Mouse (Mus musculus) heart, postnatal 0 days (tissue): ENCODE measurements around the gene Txndc11. TPM values are rescaled to one million over a fixed set of nuclear protein-coding genes. Genes with fewer than 3 reads are reported as not detected.

ENCODE experiments used
- ATAC-seq: fragments of 200-750 bp; cut with Nextera tagmentation; 2 replicates; pipeline ENCODE4 v1.8.0; 2017; ENCODE audit warnings: low read depth, moderate number of reproducible peaks, moderate library complexity; ENCODE audit not compliant: insufficient read depth
- DNase-seq: peaks from one replicate; pipeline ENCODE4 v3.0.0-alpha.2; 2016; ENCODE audit warnings: low spot score
- H3K27ac ChIP-seq: fragments of 300-500 bp; sonication (generic); 2 replicates; pipeline ENCODE4 v1.5.1; 2014; ENCODE audit warnings: low read depth, mild to moderate bottlenecking
- H3K27me3 ChIP-seq: fragments of 300-500 bp; sonication (generic); 2 replicates; pipeline ENCODE4 v1.6.1; 2014; ENCODE audit warnings: low read length, mixed read lengths; ENCODE audit not compliant: control insufficient read depth, insufficient read depth
- H3K36me3 ChIP-seq: fragments of 300-500 bp; sonication (generic); replicated peaks from 2 replicates; pipeline ENCODE4 v1.6.1; 2014; ENCODE audit warnings: low read length, mixed read lengths; ENCODE audit not compliant: control insufficient read depth, insufficient read depth
- H3K4me1 ChIP-seq: fragments of 300-500 bp; sonication (generic); 2 replicates; pipeline ENCODE4 v1.6.1; 2014; ENCODE audit warnings: antibody characterized with exemption; ENCODE audit not compliant: control insufficient read depth, insufficient read depth
- H3K4me2 ChIP-seq: fragments of 300-500 bp; sonication (generic); 2 replicates; pipeline ENCODE4 v1.6.1; 2014; ENCODE audit warnings: low read depth, mild to moderate bottlenecking, low read length, moderate library complexity
- H3K4me3 ChIP-seq: fragments of 300-500 bp; sonication (generic); 2 replicates; pipeline ENCODE4 v1.5.1; 2014; ENCODE audit warnings: low read depth, low read length
- H3K9ac ChIP-seq: fragments of 300-500 bp; sonication (generic); replicated peaks from 2 replicates; pipeline ENCODE4 v1.6.1; 2014; ENCODE audit warnings: low read depth, low read length, mixed read lengths
- H3K9me3 ChIP-seq: fragments of 300-500 bp; sonication (generic); replicated peaks from 2 replicates; pipeline ENCODE4 v1.6.1; 2016; ENCODE audit warnings: low read length; ENCODE audit not compliant: control insufficient read depth
- CTCF ChIP-seq: IDR thresholded peaks from 2 replicates; pipeline ENCODE4 v1.5.1; 2016; ENCODE audit warnings: antibody characterized with exemption, control low read depth, low read depth
- EP300 ChIP-seq: IDR thresholded peaks from 2 replicates; pipeline ENCODE4 v1.6.1; 2016; ENCODE audit warnings: antibody characterized with exemption, low read depth
- WGBS: fragments of 180-500 bp; shearing (Covaris S2); extraction: QIAGEN DNeasy Blood & Tissue Kit; methylation state at CpG from one replicate; pipeline ENCODE4 v1.1.7; 2014; 5-methylcytosine and 5-hydroxymethylcytosine counted together
- polyA plus RNA-seq: library from polyadenylated mRNA; unstranded; fragments of >200 nt; fragmentation: Nextera tagmentation; extraction: Ambion mirVana; gene quantifications from 2 replicates; pipeline ENCODE4 v1.2.1, GENCODE M21; 2015
- total RNA-seq: library from RNA; depleted of rRNA; stranded (reverse); fragments of >200 nt; gene quantifications from 2 replicates; pipeline ENCODE4 v1.2.3, GENCODE M21; 2014; ENCODE audit warnings: low replicate concordance; rRNA removed

The Txndc11 gene
- total RNA-seq (35.6 and 55.2 TPM in 2 replicates), polyA plus RNA-seq (20.1 and 24.3 TPM in 2 replicates)

DNA sequence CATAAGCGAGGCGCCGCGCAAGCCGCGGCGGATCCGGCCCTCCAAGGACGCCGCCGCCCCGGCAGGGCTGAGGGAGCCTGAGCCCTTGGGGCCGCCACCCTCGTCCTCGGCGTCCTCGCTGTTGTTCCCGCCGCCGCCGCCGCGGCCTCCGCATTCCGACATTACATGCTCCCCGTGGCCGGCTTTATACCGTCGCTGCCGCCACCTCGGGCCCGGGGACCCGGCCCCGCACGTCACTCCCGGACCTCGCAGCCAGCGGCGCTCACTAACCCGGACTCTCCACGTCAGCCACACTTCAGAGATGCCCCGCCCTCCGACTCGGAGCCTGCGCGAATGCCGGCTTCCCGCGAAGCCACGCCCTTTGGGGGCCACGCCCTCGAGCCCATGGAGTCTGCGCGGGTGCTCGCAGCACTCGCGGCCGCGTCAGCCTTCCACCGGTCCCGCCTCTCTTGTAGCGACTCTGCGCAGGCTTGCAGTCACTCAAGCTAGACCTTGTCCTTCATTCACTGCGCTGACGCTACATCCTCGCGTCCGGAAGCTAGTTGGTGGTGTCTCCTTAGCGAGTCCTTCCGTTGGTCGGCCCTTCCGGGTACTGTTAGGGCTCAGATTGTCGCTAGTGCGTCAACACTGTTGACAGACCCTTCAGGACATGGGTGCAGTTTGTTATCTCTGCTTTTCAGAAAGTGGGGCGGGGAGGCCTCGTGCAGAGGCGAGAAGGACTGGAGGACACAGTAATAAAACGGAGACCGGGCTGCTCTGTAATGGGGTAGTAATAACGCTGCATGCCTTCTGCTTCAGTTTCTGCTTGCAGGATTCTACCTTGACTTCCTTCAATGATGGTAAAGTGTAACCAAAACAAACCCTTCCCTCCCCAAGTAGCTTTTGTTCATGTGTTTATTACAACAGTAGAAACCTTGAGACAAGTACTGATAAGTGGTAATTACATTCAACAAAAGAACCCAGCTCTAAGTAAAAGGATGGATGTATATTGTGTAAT is at the start of gene Txndc11:
TSS of gene Txndc11 (minus strand) at position 303 of the 997 bp plus-strand sequence.
- Histone ChIP-seq H3K4me3 (peak within 1 kb of the TSS; percentile 87), H3K27me3 (no peaks in the 10 kb centered on the region), H3K4me2 (peak within 1 kb of the TSS; percentile 70), H3K27ac (peak within 1 kb of the TSS; percentile 96), H3K9me3 (no peaks in the 10 kb centered on the region), H3K9ac (peak within 1 kb of the TSS; percentile 93), H3K4me1 (peaks cover 20% of the 10 kb centered on the region), H3K36me3 (peaks cover 32% of the 10 kb centered on the region)
- DNase-seq = peak; percentile 98
- ATAC-seq = peak; percentile 98
- 0% methylated on average over 64 of the region's 80 CpGs for whole genome bisulfite sequencing
- TF ChIP-seq CTCF = no peak
- TF ChIP-seq EP300 = no peak; the same call in 1 of the 2 replicates

DNA sequence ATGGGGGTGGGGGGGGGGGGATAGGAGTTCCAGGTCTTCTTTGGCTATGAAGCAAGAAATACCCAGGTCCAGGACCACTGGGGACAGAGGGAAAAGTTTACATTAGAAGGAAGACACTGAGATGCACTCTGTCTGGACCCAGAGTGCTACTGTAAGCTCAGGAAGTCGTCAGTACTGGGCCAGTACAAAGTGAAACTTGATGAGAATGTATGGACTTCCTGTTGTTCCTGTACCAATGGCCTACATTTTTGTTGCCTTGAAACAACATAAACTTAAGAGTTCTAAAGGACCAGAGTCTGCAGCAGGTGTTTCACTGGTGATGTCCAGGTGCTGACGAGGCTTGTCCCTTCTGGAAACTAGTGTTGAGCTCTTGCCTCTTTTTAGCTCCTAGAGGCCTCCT is 43.0 kb upstream of the Txndc11 start:
- no peak overlapping the region for H3K9ac ChIP-seq
- H3K27ac ChIP-seq = no peak overlapping the region
- H3K4me1 ChIP-seq = peaks cover 7% of the 10 kb centered on the region
- no peaks in the 10 kb centered on the region for H3K9me3 ChIP-seq
- no peak overlapping the region for H3K4me2 ChIP-seq
- H3K27me3 ChIP-seq = no peaks in the 10 kb centered on the region
- TF ChIP-seq CTCF (no peak), EP300 (no peak)
- H3K36me3 ChIP-seq = no peaks in the 10 kb centered on the region
- 57% methylated on average over 2 of the region's 2 CpGs for WGBS
- no peak for ATAC-seq
- DNase-seq = no peak
- H3K4me3 ChIP-seq = no peak overlapping the region

DNA sequence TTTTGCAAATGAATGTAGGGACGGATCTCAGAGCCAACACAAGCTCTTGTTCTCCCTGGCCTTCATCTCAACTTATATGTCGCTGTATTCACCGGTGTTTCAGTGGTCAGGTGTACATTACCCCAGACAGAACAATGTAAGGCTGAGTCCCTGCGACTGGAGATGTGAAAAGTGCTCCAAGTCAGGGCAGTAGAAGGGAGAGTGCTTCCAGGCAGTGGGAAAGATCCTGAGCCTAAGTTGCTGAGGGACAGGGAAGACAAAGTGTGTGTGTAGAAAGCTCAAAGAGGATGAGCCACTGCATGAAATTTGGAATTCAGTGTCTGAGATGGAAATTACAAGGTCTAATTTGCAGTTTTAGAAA is 42.4 kb upstream of the Txndc11 start:
- Histone ChIP-seq H3K4me1 (peaks cover 7% of the 10 kb centered on the region), H3K9me3 (no peaks in the 10 kb centered on the region), H3K27ac (peak overlapping the region; percentile 92), H3K9ac (peak overlapping the region; percentile 92), H3K4me2 (peak overlapping the region; percentile 88), H3K4me3 (peak overlapping the region; percentile 95), H3K27me3 (no peaks in the 10 kb centered on the region), H3K36me3 (no peaks in the 10 kb centered on the region)
- TF ChIP-seq CTCF (no peak), EP300 (no peak)
- ATAC-seq (no peak), DNase-seq (no peak)
- WGBS = 4% methylated on average over 4 of the region's 4 CpGs

DNA sequence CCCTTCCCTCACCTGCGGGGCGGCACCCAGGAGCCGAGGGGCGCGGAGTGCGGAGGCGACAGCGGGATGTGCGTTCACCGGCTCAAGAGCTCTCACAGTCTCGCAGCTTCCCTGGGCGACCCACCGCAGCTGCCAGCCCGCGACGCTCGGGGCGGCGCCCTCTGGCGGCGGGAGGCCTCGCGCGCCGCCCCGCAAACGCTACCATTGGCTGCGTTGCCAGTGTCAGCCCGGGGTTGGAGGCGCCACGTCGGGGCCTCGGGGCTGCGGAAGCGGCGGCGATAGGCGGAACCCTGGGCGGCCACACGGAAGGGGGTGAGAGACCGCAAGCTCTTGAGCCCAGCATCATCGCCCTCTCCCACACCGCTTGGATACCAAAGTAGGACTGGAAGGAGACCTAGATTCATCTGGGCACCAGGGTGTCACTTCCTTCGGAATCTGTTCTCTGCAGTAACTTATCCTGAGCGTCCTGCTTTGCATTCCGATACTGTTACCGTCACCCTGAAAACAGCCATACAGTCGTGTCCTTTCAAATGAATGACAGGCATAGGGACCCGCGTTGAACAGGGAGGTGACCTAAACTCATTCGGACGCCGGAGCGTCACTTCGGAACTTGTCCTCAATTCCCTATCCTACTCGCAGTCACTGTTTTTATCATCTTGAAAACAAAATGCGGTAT is 41.9 kb upstream of the Txndc11 start, which contains the start of gene Zc3h7a:
TSS of gene Zc3h7a (minus strand) at position 186 of the 676 bp plus-strand sequence.
- H3K4me2 ChIP-seq = peak within 1 kb of the TSS; percentile 88
- WGBS = under 1% methylated on average over 52 of the region's 57 CpGs

DNA sequence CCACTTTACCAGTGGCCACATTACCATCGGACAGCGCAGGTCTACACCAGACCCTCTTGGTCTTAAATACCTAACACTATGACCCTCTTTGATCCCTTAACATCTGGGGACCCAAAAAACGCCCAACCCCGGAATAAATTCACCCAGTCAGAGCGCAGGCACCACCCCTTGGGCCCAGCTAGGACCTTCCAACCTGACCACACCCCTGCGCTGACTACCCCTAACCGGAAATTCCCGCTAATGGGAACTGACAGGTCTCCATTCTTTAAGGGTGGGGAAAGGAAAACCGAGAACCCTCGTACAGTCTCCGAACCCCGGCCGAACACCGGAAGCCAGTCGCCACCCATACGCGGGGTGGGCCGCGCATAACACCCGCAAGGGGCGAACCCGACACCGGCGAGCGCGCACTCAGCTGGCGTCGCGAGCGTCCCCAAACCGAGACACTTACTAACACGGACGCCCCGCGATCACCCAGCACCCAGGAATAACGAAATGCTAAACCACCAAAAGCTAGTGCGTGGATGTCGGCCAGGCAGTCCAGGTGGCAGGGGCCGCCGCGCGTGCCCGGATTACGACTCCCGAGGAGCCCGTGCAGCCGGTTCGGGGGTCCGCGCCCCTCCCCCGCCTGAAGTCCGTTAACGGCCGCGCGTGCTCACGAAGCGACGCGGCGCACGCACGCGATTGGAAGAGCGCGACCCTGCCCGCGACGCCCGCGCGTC is 41.2 kb upstream of the Txndc11 start:
- WGBS = under 1% methylated on average over 72 of the region's 72 CpGs

More for the DNA sequence above, 41.9 kb upstream of the Txndc11 start, which contains the start of gene Zc3h7a:
- Histone ChIP-seq H3K27me3 (no peaks in the 10 kb centered on the region), H3K9ac (peak within 1 kb of the TSS; percentile 92), H3K4me1 (peaks cover 7% of the 10 kb centered on the region), H3K9me3 (no peaks in the 10 kb centered on the region), H3K36me3 (no peaks in the 10 kb centered on the region), H3K27ac (peak within 1 kb of the TSS; percentile 92), H3K4me3 (peak within 1 kb of the TSS; percentile 95)
- peak; percentile 91 for ATAC-seq
- DNase-seq = peak; percentile 89
- TF ChIP-seq EP300 (no peak), CTCF (peak; percentile 55)

More for the DNA sequence above, 41.2 kb upstream of the Txndc11 start:
- H3K36me3 ChIP-seq = no peaks in the 10 kb centered on the region
- peak overlapping the region; percentile 92 for H3K27ac ChIP-seq
- H3K9ac ChIP-seq = peak overlapping the region; percentile 92
- H3K4me2 ChIP-seq = peak overlapping the region; percentile 88
- peak overlapping the region; percentile 95 for H3K4me3 ChIP-seq
- ATAC-seq (peak; percentile 69), DNase-seq (peak; percentile 66)
- no peaks in the 10 kb centered on the region for H3K9me3 ChIP-seq
- H3K4me1 ChIP-seq = peaks cover 7% of the 10 kb centered on the region
- H3K27me3 ChIP-seq = no peaks in the 10 kb centered on the region
- TF ChIP-seq CTCF = no peak
- TF ChIP-seq EP300 = 0 out of 2 replicates have a peak, but pooled peaks have one; percentile 36
